Mouse (Mus musculus) regulatory T cell (primary cell): ENCODE measurements around the gene Pld4.
"Not testable (repeated sequence)": the region's sequence is repeated elsewhere in the genome, so short reads cannot be mapped to it uniquely, and the experiment has no call there.

Experiments
- in situ Hi-C: fragments of 300-600 bp; cut with MboI, MseI; formaldehyde crosslinking; loops from one replicate; pipeline ENCODE4 v1.15.1; 2025; ENCODE audit warnings: high pct_unique_total_duplicates

The Pld4 gene

GRCm38 (mm10) chr12:112799237-112799970 is 38.9 kb downstream of the Pld4 start:
- in situ Hi-C loops, result no loop called here

- in situ Hi-C loops, result loop anchor here (5.0 kb wide), 1 partner anchor 37 kb away; no protein-coding TSS in a partner anchor
These were observed 40.0 kb downstream of the Pld4 start for GRCm38 (mm10) chr12:112800476-112800875.

DNA sequence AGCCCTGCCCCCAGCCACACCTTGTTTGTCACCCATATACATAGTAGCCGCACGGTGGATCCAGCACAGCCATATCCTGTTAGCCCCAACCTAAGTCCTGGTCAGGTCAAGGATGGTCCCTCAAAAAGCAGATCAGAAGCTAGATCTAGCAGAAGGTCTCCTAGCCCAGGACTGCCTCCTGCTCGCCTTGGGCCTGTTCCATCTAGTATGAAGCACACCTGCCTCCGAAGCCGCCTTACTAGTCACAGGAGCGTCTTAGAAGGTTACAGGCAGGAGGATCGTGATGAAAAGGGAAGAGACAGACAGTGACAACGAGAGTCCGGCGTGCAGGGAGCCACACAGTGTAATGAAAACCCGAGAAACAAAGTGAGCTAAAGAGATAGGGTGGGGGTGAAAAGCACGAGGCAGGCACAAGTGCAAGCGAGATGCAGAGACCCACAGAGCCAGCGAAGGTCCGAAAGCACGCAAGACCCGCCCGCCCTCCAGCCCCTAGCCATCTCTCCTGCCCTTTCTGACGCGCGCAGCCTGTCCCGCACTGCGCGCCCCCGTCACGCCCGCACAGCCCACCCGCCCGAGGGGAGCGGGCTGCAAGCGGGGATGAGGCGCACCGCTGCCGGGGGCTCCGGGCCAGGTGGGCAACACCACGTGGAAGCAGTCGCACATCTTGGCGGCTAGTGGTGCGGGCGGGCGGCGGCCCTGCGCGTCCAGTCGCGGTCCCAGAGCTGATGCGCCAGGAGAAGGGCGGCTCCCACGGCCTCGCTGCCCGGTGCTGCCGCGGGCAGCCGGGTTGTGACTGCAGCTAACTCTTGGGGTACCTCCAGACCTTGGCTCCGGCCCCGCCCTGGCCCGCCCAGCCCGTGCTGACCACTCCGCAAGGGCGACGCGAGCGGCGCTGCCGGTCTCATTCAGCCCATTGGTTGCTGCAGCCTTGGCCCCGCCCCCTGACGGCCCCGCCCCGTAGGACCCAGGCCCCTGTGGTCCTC is 41.7 kb downstream of the Pld4 start, which contains the start of gene Ahnak2:
Gene Ahnak2 (minus strand): TSS at position 794 of the 983 bp plus-strand sequence.
- in situ Hi-C loops, result loop anchor here (5.0 kb wide), 1 partner anchor 35 kb away; no protein-coding TSS in a partner anchor

DNA sequence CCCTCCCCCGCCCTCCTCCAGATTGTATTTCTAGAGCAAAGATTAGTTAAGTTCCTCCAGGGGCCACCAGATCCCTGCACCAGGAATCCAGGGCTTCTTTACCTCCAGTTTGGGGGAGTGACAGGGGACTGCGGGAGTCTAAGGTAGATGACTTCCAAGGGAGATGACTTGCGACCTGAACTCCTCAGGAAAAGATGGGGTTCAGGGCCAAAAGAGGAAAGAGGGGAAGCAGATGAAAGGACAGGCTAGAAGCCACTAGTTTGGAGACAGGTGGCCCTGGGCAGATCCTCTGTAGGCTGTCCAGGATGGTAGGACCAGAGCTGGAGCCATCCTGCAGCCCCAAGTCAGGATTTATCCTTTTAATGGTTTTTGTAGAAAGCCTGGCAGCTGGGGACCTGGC is 42.5 kb downstream of the Pld4 start:
- in situ Hi-C loops, result loop anchor here (5.0 kb wide), 1 partner anchor 34 kb away; no protein-coding TSS in a partner anchor

- in situ Hi-C loops, result loop anchor here (5.0 kb wide), 1 partner anchor 33 kb away; no protein-coding TSS in a partner anchor
These were observed 43.6 kb downstream of the Pld4 start for GRCm38 (mm10) chr12:112804046-112804445.

- in situ Hi-C loops, result loop anchor here (5.0 kb wide), 1 partner anchor 64 kb away; no protein-coding TSS in a partner anchor
These were observed 45.6 kb downstream of the Pld4 start for GRCm38 (mm10) chr12:112806044-112806443.

DNA sequence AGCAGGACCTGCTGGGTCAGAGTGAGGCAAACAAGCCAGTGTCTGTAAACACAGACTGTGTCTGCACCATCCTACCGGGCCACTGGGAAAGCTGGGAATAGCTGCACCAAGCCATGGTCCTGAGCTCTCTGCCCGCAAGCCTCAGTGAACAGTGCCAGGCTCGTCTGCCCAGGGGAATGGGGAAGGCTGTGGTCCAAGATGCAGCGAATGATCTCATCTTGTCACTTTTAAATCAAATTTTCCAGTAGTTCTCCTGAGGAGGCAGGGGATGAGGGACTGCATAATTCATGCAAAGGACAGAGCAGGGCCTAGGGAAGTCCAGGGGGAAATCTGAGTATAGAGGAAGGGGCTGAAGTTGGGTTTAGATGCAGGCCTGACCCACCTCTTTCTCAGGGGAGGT is 47.3 kb downstream of the Pld4 start:
- in situ Hi-C loops, result loop anchor here (5.0 kb wide), 1 partner anchor 65 kb away; no protein-coding TSS in a partner anchor

DNA sequence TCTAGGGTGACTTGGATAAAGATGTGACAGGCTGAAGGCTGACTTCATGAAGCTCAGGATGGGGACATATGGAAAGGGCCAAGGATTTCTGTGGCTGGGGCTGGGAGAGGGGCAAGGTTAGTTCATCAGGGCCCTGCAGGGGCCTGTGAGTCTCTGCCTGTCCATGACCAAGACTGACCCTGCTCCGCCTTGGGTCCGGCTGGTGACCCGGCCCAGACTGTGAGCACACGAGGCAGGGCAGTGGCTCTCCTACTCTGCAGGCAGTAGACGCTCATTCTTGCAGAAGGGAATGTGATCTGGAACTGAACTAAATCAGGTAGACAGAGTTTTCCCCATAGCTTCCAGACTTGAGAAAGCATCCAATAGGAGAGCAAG is 47.7 kb downstream of the Pld4 start:
- in situ Hi-C loops, result loop anchor here (5.0 kb wide), 1 partner anchor 66 kb away; no protein-coding TSS in a partner anchor

DNA sequence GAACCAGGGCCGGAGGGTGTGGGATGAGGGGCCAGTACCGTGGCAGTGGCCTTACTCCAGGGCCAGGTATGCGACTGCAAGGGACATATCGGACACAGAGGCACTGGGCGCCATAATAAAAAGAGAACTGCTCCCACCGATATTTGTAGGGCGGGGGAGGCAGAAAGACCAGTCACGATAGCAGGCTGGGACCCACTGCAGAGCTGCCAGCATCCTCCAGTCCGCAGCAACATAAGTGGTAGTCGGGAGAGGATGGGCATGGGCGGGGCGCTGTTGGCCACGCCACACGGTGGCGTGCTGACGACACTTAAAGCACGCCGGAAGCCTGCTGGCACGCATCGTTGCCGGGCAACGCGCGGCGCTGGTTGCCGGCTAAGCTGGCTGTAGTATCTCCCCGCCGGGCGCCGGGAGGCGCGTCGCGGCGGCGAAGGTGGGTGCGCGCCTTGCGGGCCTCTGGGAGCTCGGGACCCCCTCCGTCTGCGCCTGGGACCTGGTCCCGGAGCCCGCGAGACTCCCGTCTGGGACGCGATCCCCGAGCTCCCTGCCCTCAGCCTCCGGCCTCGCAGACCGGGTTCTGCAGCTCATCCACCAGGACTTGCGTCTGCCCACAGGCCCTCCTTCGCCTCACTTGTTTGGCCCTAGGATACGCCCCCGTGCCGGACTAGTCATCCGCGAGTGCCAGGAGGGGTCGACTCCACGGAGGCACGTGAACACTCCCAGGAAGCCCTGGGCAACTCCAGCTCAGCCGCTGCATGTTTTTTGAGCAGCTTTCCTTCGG is 48.3 kb downstream of the Pld4 start, which contains the start of gene Clba1:
Gene Clba1 (plus strand): TSS at position 351 of the 778 bp plus-strand sequence.
- in situ Hi-C loops, result loop anchor here (5.0 kb wide), 1 partner anchor 66 kb away; no protein-coding TSS in a partner anchor

DNA sequence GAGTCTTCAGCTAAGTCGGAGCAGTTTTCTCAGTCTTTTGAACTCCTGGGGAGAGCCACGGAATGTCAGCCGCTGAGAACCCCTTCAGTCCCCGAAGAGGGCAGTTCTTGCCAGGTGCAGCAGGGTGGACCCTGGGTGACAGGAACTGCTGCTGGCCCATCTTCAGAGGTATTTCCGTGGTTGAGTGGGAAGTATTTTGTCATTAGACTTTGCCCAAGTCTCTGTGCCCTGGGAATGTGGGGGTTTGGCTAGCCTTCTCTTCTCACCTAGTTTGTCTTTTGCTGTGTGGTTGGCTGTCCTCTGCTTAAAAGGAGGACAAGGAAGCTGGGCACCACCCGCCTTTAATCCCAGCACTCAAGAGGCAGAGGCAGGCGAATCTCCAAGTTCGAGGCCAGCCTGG is 49.2 kb downstream of the Pld4 start:
- in situ Hi-C loops, result loop anchor here (5.0 kb wide), 1 partner anchor 67 kb away; no protein-coding TSS in a partner anchor

DNA sequence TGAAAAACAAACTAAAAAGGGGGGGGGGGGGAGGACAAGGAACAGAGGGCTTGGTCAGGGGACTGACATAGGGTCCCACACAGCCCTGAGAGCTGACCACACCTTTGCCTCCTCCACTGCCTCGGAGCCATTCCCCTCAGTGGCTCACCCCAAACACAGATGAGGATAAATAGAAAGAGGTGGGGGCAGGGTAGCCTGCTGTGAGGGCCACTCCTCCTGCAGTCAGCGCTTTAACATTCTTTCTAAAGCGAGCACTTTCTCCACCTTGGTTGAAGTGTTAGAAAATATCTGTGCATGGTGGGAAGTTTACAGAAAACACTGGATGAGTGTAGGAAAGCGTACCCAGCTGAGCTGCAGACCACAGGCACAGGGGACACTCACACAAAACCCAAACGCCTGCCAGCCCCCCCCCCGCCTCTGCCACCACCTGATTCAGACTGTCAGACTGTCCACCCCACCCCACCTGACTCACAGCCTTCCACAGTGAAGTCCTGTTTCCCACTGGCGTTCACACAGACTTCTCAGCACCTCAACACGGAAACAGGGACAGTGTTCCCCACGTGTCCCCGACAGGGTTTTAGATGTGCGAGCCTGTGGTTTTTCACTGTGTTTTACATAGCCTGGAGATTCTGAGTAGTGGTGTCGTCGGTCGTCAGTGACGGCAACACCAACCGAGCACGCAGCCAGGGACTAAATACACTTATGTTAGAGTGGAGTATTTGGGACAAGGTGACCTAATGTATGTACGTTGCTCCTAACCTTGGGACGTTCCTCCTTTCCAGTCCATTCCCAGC is 49.8 kb downstream of the Pld4 start:
- in situ Hi-C loops, result no loop called here

DNA sequence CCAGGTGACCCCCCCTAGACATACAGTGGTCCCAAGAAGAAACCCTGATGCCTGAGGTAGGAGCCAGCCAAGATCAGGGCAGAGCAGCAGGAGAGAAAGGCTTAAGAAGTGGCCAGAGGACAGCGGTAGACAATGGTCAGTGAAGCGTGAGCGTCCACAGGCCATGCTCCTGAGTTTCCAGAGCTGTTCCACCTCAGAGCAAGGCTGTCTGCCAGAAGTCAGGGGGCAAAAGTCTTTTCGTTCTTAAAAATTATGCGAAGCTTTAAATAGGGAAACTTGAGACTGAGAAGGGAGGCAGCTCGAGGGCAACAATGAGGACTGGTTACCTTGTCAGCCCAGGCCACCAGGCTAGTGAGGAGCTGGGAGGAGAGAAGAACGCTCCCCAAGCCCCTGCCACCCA is 52.9 kb downstream of the Pld4 start:
- in situ Hi-C loops, result no loop called here

DNA sequence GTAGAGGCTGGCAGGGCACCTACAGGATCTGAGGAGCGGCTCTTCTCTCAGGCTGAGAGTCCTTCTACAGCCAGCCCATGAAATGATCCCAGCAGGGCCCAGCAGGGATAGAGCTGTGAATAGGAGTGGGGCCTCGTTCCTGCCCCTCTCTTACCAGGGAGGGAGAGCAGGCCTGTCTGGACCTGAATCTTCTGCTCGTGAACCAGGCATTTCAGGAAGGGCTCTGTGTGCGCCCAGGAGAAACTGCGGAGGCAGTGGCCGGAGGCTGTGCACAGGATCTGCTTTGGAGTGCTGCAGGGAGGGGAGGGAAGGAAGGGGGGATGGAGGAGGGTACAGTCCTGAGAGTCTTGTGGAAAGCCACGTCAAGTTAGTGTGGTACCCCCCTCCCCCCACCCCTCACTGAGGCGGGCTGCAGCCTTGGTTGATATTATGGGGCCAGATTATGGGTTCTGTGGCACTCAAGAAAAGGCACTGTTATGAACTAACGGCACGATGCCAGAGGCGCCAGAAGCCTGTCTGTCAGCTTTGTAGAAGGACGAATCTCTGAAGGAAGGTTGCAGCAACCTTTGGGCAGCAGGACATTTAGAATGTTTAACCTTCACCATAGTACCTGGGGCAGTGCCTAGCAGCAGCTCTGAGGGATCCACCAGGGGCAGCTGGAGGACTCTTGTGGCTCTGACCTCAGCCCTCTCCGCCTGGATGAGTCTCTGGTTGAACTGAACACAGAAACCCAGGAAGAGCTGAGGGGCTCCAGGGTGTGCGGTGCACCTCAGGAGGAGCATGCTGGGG is 54.4 kb downstream of the Pld4 start:
- in situ Hi-C loops, result no loop called here

DNA sequence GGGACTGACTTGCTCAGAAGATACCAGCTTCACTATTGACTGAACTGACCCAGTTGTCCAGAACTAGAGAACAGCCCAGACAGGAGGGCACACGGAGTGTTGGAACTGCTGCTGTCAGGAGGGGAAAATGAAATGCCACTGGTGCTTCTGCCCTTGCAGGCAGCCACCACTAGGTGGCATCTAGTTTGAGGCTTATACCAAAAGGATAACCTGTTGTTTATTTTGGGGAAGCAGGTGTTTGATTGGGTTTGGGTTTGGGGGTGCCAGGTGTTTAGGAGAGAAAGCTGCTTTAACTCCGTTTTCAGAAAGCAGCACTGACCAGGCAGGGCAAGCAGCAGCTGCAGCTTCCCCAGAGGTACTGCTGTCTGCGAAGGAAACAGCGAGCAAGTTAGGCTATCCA is 55.8 kb downstream of the Pld4 start:
- in situ Hi-C loops, result no loop called here

- in situ Hi-C loops, result not testable (repeated sequence)
These were observed 56.4 kb downstream of the Pld4 start for GRCm38 (mm10) chr12:112816866-112817265.
